Mouse (Mus musculus) c-Kit-positive CD71-negative TER-119-negative erythroid progenitor cells, embryonic 14.5 days (primary cell): ENCODE data around the gene H2-D1.

Experiments
- DNase-seq: peaks from one replicate; pipeline ENCODE4 v3.0.0-alpha.2; 2013; ENCODE audit warnings: low read depth

H2-D1 gene

DNA sequence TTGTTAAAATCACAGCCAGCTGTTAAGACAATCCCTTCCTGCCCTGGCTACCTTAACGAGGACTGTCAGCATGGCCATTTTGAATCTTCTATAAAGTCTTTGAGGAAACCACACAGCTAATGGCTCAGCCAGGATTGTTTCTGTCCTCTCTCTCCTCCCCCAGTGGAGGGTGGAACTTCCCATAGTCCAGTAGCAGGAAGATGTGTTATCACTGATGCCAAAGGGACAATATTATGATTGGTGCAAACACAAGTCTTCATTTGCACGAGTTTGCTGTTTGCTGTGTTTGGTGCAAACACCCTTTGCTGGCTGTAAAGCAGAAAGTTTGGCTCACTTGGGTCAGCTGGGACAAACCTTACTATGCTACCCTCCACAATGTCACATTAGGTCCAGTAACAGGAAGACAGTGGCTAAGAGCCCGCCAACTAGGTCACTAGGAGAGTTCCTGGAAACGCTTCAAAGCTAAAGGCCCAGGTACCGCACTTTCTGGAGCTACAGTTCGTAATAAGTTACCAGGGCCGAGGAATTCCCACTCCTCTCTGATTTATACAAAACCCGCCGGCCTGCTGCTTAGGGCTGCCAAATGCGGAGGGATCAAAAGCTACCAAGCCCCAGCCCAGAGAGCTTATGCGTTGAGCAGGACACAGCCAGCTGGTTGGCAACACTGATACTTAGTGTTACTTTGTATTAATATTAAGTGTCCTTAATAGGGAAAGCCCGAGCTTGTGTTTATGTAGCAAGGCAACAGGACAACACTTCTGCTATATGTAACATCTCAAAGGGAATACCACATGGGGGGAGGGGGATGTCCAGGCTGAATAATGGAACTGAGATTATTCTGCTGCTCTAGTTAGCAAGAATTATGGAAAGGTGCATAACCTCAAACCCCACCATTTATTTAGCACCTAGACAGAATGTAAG, 21.9 kb upstream of the H2-D1 start:
- no peak for DNase-seq

- DNase-seq, result peak; percentile 88
These were observed 21.1 kb upstream of the H2-D1 start, which contains the start of gene Ddx39b for GRCm38 (mm10) chr17:35241305-35242014. Ddx39b (plus strand) TSS chr17:35241746.

- no peak for DNase-seq
These were observed 20.3 kb upstream of the H2-D1 start for GRCm38 (mm10) chr17:35242015-35242941.

GRCm38 (mm10) chr17:35243086-35243485, 19.4 kb upstream of the H2-D1 start:
- DNase-seq, result no peak

DNA sequence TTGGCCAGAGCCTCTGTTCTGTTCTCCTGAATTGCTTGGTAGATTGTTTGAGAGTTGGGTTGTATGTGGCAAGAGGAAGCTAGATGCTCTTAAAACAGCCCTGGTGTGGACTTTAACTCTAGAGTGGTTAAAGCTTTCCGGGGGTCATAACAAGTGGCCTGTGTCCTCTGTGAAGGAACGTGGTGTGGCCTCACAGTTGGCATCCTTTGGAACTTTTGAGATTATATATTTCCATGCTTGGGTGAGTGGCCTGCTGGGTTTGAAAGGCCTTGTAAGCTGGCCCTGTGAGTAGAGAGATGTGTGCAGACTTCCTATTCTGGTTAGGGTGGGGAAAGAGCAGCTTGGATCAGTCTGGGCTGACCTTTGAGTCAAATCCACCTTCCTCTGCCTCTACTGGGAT, 17.5 kb upstream of the H2-D1 start:
- no peak for DNase-seq

DNA sequence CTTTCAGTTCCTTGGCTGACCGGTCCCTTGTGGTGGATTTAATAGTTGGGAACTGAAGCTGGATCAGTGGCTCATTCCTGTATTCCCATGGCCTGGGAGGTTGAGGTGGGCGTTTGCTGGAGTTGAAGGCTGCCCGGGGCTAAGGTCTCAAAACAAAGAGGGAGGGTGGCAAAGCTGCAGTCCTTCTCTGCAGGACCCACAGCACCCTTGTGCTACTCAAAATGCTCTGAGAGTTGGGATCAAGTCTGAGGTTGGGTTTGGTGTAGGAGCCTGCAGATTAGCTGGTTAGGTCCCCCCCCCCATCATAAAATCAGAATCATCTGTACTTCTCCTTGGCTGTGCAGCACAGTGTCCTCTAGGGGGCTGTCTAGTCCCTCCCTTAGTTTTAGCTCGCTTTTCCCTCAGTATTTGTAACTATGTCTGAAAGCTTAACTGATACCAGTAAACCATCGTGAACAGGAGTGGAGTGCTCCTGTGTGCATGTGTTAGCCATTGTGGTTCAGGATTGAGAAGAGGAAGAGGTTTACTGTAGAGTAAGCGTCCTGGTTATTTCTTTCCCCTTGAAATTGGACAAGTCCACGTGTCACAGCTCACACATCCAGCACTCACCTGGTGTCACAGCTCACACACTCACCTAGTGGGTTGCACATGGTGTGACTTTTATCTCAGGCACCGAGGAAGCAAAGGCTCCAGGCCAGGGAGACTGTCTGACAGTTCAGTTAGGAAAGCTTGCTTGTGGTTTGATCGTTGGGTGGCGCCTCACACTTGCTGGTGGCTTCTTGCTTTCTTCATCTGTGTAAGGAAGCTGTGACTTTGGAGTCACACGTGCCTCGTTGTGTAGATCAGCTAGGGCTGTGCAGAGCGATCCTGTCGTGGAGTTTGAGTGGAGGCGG, 16.6 kb upstream of the H2-D1 start:
- no peak for DNase-seq

DNA sequence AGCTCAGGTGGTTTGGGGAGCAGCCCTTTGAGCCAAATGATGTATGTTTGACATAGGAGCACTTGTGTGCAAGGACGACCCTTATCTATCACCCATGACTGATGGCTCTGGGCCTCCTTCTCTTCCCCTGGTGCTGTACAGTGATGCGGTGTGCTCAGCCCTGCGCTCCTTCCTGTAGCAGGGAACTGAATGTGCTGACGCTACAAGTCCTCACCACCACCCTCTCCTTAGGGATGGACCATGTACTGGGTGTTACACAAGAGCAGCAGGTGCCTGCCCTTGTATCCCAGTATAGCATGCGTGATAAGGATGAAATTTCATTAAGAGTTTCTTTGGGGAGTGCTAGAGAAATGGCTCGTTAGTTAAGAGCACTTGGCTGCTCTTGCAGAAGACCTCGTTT, 15.4 kb upstream of the H2-D1 start:
- no peak for DNase-seq

DNA sequence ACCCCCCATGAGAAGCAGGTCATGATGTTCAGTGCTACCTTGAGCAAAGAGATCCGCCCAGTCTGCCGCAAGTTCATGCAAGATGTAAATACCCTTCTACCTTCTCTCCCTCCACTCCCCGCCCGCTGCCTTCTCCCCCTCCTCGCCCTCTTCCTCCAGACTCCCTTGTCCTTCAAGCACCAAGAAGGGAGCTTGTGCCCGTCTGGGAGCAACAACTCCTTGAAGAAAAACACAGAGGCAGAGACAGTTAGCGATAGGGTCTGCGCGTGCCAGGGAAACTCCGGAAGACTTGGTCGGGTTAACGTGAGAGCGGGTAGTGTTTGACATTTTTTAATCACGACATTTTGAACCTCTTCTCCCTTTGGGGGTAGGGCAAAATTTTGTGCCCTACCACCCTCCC, 13.5 kb upstream of the H2-D1 start:
- no peak for DNase-seq

DNA sequence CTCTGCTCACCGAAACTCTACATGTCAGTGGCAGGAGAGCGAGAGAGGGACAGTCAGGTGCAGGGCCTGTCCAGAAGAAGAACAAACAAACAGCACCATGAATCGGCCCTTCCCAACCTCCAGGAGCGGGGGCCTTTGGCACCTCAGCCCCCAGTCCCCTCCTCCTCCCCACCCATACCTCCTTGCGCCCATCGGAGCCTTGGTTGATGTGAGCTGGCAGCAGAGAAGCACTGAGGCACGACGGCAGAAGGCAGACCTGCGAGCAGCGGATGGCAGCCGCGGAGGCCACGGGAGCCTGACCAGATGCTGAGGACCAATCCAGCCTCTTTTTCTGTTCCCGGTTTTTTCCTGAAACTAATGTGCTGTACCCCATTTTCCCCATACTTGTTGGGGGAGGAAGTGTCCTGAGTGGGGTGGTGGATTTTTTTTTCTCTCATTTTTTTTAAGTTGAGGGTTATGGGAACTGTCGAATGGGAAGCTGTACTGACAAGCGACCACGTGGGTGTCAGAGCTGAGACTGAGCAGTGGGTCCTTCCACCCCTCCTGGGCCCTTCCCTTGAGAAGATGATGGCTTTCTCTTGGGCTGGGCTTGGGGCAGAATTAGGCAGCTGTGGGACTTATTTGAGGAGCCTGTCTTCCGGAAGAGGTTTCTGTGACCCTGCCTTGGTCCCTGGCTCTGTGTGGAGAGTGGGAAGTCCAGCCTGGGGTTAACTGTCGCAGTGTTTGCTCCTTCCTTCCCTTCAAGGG, 12.9 kb upstream of the H2-D1 start:
- DNase-seq, result no peak

- DNase-seq, result no peak
These were observed 12.0 kb upstream of the H2-D1 start for GRCm38 (mm10) chr17:35250348-35251120.

DNA sequence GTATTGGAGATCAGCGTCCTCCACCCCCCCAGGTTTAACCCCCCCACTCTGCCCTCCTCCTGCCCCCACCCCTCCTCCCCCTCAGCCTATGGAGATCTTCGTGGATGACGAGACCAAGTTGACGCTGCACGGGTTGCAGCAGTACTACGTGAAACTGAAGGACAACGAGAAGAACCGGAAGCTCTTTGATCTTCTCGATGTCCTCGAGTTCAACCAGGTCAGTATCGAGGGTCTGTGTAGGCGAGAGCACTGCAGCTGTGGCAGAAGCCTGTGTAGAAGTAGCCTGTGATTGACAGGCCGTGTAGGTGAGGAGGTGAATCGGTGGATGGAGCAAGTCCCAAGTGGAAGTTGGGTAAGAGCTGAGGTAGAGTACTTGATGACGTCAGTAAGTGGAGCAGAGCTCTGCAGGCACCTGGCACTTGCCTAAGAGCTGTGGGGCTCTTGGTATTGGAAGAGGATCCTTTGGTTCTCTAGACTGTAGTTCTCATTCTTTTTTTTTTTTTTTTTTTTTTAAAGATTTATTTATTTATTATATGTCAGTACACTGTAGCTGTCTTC, 11.3 kb upstream of the H2-D1 start:
- no peak for DNase-seq

- no peak for DNase-seq
These were observed 10.5 kb upstream of the H2-D1 start for GRCm38 (mm10) chr17:35251981-35252380.

DNA sequence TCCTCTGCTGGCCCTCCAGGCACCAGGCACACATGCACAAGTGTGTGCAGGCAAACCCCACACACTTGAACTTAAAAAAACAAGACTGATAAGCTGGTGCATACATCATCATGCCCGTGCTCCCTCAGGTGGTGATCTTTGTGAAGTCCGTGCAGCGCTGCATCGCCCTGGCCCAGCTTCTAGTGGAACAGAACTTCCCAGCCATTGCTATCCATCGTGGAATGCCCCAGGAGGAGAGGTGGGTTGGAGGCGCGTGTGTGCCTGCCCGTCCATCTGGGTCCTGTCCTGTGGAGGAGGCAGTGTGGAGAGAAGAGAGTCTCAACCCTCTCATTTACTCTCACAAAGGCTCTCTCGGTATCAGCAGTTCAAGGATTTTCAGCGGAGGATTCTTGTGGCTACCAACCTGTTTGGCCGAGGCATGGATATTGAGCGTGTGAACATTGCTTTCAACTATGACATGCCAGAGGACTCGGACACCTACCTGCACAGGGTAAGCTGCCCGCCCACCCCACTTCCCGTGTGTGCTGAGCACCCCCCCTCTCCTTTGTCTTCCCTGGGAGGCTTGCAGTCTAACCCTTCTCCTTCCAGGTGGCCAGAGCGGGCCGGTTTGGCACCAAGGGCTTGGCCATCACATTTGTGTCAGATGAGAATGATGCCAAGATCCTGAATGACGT, 9.8 kb upstream of the H2-D1 start:
- no peak for DNase-seq

GRCm38 (mm10) chr17:35253293-35254093, 9.0 kb upstream of the H2-D1 start:
- DNase-seq, result no peak

GRCm38 (mm10) chr17:35254241-35255098, 8.1 kb upstream of the H2-D1 start:
- no peak for DNase-seq

- DNase-seq, result no peak
These were observed 7.2 kb upstream of the H2-D1 start for GRCm38 (mm10) chr17:35255301-35255700.

GRCm38 (mm10) chr17:35255704-35256103, 6.8 kb upstream of the H2-D1 start:
- DNase-seq, result no peak
